Mouse (Mus musculus): ENCODE data around the gene Zap70. TPM values are rescaled to one million over a fixed set of nuclear protein-coding genes. Genes with fewer than 3 reads are reported as not detected.

Zap70 gene
- polyA plus RNA-seq, 1 experiment from 2014 or later, result 0.24 TPM

DNA sequence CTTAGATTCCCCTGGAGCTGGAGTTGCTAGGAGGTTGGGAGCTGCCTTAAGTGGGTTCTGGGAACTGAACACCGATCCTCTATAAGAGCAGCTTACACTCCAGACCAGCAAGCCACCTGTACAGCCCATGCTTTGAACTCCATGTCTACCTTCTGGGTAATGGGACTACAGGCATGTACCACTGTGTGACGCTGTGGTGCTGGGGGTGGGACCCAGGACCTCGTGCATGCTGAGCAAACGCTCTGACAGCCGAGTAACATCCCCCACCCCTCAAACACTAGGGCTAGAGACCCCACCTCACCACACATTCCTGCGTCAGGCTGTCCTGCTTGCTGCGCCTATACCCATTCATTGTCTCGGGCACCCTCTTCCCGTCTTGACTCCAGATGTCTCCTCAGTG, 3.0 kb upstream of the Zap70 start:
- H3K27ac ChIP-seq (replicated peaks), result no peak overlapping the region
- no peaks in the 10 kb centered on the region for H3K36me3 ChIP-seq (replicated peaks)
- 84% methylated on average over 9 of the region's 9 CpGs for WGBS
- H3K4me1 ChIP-seq, result no peaks in the 10 kb centered on the region; the same call in 1 of the 2 replicates
- no peaks in the 10 kb centered on the region for H3K27me3 ChIP-seq (replicated peaks; ENCODE audit: low read depth, poor library complexity, severe bottlenecking)
- H3K9me3 ChIP-seq, result no peaks in the 10 kb centered on the region
- no peak overlapping the region for H3K4me3 ChIP-seq
- no peak for DNase-seq (ENCODE audit: low spot score)

DNA sequence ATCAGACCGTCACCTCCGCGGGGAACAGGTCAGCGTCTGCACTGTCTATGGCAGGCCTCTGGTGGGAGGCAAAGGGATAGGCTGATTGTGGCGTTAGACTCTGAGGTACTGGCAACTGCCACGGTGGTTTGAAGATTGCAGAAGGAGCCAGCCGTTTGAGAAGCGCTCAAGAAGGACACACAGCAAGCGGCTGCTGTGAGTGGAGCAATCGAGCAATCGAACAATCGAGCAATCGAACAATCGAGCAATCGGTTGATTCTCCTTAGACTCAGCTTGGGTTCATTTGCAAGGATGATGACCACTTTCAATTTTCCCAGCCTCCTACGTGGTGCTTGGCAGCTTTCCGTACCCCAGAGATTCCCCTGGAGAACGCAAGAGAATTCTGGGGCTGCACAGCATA, 2.5 kb upstream of the Zap70 start:
- WGBS, result 89% methylated on average over 18 of the region's 18 CpGs
- DNase-seq (ENCODE audit: low spot score), result no peak
- Histone ChIP-seq H3K9me3 (no peaks in the 10 kb centered on the region), H3K27ac (replicated peaks) (no peak overlapping the region), H3K4me1 (no peaks in the 10 kb centered on the region; the same call in 1 of the 2 replicates), H3K27me3 (replicated peaks; ENCODE audit: low read depth, poor library complexity, severe bottlenecking) (no peaks in the 10 kb centered on the region), H3K4me3 (no peak overlapping the region), H3K36me3 (replicated peaks) (no peaks in the 10 kb centered on the region)

DNA sequence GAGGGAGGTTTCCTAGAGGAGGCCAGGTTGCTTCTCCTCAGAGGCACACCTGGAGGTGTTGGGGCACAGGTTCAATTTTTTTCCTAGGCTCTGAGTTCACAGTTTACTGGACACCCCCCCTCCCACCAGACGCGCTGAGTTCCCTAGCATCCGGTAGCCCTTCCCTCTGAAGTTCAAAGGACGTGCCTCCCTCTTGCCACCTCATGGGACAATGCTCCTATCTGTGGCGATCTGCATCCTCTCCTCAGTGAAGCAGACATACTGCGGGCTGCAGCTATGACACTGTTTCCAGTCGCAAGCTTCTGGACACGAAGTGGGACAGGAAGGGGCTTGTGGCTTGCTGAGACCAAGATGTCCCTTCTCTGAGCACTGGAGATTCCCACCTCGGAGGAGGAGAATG, 1.2 kb upstream of the Zap70 start:
- Histone ChIP-seq H3K9me3 (no peaks in the 10 kb centered on the region), H3K27me3 (replicated peaks; ENCODE audit: low read depth, poor library complexity, severe bottlenecking) (no peaks in the 10 kb centered on the region), H3K36me3 (replicated peaks) (no peaks in the 10 kb centered on the region), H3K4me3 (no peak overlapping the region), H3K27ac (replicated peaks) (no peak overlapping the region), H3K4me1 (no peaks in the 10 kb centered on the region; the same call in 1 of the 2 replicates)
- 84% methylated on average over 9 of the region's 9 CpGs for WGBS
- no peak for DNase-seq (ENCODE audit: low spot score)

DNA sequence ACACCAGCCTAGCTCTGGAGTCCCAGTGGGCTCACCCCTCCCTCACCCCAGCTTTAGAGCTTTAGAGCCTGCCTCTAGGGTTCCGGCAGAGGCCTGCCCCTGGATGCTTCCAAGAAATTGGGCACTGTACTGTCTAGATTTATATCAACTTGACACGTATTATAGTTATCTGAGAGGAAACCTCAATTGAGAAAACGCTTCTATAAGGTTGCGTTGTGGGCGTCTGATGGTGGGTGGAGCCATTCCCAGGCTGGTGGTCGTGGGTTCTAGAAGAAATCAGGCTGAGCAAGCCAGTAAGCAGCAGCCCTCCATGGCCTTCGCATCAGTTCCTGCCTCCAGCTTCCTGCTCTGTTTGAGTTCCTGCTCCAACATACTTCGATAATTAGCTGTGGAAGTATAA, 537 bp upstream of the Zap70 start:
- WGBS, result 92% methylated on average over 8 of the region's 8 CpGs
- Histone ChIP-seq H3K4me1 (no peaks in the 10 kb centered on the region; the same call in 1 of the 2 replicates), H3K36me3 (replicated peaks) (no peaks in the 10 kb centered on the region), H3K27ac (replicated peaks) (no peak overlapping the region), H3K27me3 (replicated peaks; ENCODE audit: low read depth, poor library complexity, severe bottlenecking) (no peaks in the 10 kb centered on the region), H3K9me3 (no peaks in the 10 kb centered on the region), H3K4me3 (no peak overlapping the region)
- DNase-seq (ENCODE audit: low spot score), result no peak

DNA sequence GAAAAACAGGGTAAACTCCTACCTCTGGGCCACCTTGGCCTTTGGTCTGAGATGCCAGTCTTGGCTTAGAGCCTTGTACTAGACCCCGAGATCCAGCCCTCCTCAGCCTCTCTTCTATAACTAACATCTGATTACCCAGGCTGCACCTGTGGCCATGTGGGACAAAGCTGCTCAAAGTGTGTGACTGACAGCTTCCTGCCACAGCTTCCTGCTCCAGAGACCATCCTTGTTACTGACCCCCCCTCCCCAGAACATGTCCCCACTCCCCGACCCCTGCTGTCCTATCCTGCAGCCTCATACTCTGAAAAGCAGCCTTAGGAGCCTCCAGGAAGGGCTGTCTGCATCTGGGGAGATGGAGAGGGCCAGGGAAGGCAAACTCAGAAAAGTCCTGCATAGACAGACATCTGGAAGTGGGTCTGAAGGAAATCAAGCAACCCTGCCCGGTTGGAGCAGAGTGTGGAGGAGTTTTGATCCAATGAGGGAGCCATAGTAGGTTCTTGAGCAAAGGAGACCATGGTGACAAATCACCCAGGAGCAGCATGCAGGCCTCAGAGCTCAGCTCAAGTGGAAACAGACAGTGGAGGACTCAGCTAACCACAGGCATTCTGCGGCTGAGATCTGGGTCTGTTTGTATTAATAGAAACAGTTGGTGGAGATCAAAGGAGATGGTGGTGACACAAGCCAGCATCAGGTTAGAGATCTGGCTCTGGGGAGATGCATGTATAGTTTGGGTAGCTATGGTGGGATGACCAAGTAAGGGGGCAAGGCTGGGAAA, 5.0 kb downstream of the Zap70 start:
- no peak for DNase-seq (ENCODE audit: low spot score)
- Histone ChIP-seq H3K4me1 (peaks cover 18% of the 10 kb centered on the region), H3K27ac (replicated peaks) (no peak overlapping the region), H3K9me3 (no peaks in the 10 kb centered on the region), H3K4me3 (no peak overlapping the region), H3K27me3 (replicated peaks; ENCODE audit: low read depth, poor library complexity, severe bottlenecking) (peaks cover 26% of the 10 kb centered on the region), H3K36me3 (replicated peaks) (no peaks in the 10 kb centered on the region)
- WGBS, result 62% methylated on average over 4 of the region's 4 CpGs

DNA sequence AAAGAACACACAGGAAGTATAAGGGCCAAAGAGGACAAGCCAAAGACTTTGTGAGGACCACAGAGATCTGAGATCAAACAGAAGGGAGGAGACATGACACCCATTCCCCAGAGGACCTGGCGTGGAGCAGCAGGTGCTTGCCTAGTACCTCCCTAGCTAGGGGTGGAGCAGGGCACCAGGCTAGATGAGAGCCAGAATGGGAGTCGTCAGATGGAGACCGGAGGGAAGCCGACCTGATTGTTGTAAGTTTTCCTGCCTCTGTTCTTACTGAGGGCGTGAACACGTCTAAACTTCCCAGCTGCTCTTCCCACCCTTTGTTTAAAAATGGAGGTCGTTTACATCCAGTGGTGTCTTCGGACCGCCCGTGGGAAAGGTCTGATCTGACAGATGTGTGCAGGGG, 5.7 kb downstream of the Zap70 start:
- Histone ChIP-seq H3K4me3 (no peak overlapping the region), H3K36me3 (replicated peaks) (no peaks in the 10 kb centered on the region), H3K27me3 (replicated peaks; ENCODE audit: low read depth, poor library complexity, severe bottlenecking) (peaks cover 33% of the 10 kb centered on the region), H3K27ac (replicated peaks) (no peak overlapping the region), H3K9me3 (no peaks in the 10 kb centered on the region), H3K4me1 (peaks cover 19% of the 10 kb centered on the region)
- DNase-seq (ENCODE audit: low spot score), result no peak
- 58% methylated on average over 10 of the region's 10 CpGs for WGBS

DNA sequence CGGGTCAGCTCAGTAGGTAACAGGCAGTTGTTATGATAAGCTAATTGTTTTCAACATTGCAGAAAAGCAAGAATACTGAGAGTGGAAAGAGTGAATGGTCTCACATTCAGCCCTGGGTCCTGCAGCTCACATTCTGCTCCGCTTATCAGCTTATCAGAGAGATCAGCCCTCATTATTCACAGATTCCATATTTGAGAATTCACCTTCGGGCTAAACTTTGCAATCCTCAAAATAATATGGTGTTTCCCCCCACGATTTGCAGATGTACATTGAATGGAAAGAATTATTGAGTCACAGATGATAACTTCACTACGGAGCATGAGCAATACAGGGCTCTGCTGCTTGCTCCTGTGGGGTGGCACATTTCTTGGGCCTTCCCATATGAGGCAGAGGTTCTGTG, 7.2 kb downstream of the Zap70 start:
- 80% methylated on average over 5 of the region's 5 CpGs for WGBS
- H3K27me3 ChIP-seq (replicated peaks; ENCODE audit: low read depth, poor library complexity, severe bottlenecking), result peaks cover 33% of the 10 kb centered on the region
- H3K4me3 ChIP-seq, result no peak overlapping the region
- no peak overlapping the region for H3K27ac ChIP-seq (replicated peaks)
- no peaks in the 10 kb centered on the region for H3K9me3 ChIP-seq
- no peaks in the 10 kb centered on the region for H3K36me3 ChIP-seq (replicated peaks)
- DNase-seq (ENCODE audit: low spot score), result no peak
- H3K4me1 ChIP-seq, result peaks cover 23% of the 10 kb centered on the region

DNA sequence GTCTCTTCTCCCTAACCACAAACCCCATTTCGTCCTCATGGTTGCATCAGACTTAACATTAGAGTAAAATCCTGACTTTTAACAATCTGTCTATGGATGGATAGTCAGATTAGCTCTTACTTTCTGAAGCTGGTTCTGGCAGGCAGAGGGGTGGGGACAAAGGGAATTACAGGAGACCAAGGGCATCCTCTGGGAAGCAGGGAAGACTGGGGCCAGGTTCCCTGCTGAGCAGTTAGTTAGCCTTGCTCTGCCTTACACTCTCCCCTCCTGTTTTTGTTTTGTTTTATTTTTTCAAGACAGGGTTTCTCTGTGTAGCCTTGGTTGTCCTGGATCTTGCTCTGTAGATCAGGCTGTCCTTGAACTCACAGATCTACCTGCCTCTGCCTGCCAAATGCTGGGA, 8.4 kb downstream of the Zap70 start:
- H3K36me3 ChIP-seq (replicated peaks), result no peaks in the 10 kb centered on the region
- 80% methylated on average over 1 of the region's 1 CpGs for WGBS
- no peak for DNase-seq (ENCODE audit: low spot score)
- no peak overlapping the region for H3K27ac ChIP-seq (replicated peaks)
- no peaks in the 10 kb centered on the region for H3K9me3 ChIP-seq
- peaks cover 33% of the 10 kb centered on the region for H3K27me3 ChIP-seq (replicated peaks; ENCODE audit: low read depth, poor library complexity, severe bottlenecking)
- peaks cover 23% of the 10 kb centered on the region for H3K4me1 ChIP-seq
- H3K4me3 ChIP-seq, result no peak overlapping the region

DNA sequence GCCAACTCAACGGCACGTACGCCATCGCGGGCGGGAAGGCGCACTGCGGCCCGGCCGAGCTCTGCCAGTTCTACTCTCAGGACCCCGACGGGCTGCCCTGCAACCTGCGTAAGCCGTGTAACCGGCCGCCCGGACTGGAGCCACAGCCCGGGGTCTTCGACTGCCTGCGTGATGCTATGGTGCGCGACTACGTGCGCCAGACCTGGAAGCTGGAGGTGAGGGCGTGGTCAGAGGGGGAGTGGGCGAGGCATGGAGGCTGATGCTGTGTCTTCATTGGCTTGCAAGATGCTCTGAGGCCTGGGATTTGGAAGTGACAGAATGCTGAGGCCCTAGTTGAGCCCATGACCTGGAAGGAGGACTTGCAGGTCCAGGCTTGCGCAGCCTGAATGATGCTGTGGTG, 9.4 kb downstream of the Zap70 start:
- Histone ChIP-seq H3K4me3 (peak overlapping the region; percentile 52), H3K27me3 (replicated peaks; ENCODE audit: low read depth, poor library complexity, severe bottlenecking) (peaks cover 33% of the 10 kb centered on the region), H3K9me3 (no peaks in the 10 kb centered on the region), H3K4me1 (peaks cover 23% of the 10 kb centered on the region), H3K27ac (replicated peaks) (peak overlapping the region; percentile 57), H3K36me3 (replicated peaks) (no peaks in the 10 kb centered on the region)
- peak; percentile 58 for DNase-seq (ENCODE audit: low spot score)
- WGBS, result 15% methylated on average over 27 of the region's 27 CpGs

DNA sequence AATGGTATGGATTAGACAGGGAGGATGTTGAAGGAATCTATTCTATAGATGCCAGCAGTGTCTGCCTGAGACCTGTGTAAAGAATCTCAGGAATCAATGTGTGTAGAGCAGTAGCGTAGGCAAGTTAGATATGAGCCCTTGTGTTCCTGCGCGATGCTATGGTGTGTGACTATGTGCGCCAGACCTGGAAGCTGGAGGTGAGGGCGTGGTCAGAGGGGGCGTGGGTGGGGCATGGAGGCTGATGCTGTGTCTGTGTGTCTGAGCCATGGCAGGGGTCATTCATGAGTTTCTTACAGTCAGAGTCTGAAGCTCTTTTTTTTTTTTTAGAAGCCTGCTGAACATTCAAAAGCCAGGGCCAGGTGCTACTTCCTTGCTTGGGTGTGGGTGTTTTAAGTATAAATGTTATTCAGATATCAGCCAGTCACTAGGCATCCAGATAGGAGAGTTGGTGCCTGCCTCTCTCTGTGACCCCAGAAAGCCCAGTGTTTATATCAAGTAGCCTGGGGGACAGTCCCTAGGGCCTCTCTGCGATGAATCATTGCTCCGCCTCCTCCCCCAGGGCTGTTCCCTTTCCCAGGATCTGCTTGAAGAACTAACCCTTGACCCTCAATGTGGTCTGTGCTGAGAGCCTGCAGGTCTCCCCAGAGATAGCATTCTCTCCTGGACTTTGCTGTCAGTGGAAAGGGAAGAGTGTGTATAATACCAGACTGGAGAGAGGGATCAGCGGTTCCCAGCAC, 10.8 kb downstream of the Zap70 start:
- H3K4me3 ChIP-seq, result no peak overlapping the region
- WGBS, result 85% methylated on average over 9 of the region's 9 CpGs
- H3K27ac ChIP-seq (replicated peaks), result no peak overlapping the region
- peaks cover 33% of the 10 kb centered on the region for H3K27me3 ChIP-seq (replicated peaks; ENCODE audit: low read depth, poor library complexity, severe bottlenecking)
- DNase-seq (ENCODE audit: low spot score), result no peak
- no peaks in the 10 kb centered on the region for H3K36me3 ChIP-seq (replicated peaks)
- peaks cover 15% of the 10 kb centered on the region for H3K4me1 ChIP-seq
- H3K9me3 ChIP-seq, result no peaks in the 10 kb centered on the region

DNA sequence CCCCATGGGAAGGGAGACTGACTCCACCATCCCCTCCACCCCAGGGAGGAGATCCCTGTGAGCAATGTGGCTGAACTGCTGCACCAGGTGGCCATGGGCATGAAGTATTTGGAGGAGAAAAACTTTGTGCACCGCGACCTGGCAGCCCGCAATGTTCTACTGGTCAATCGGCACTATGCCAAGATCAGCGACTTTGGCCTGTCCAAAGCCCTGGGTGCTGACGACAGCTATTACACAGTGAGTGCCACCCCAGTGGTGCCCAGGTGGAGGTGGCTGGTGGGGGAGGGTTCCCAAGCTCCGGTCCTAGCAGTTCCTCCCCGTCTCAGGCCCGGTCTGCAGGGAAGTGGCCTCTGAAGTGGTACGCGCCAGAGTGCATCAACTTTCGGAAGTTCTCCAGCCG, 19.2 kb downstream of the Zap70 start:
- Histone ChIP-seq H3K4me3 (no peak overlapping the region), H3K9me3 (no peaks in the 10 kb centered on the region), H3K4me1 (peaks cover 11% of the 10 kb centered on the region), H3K36me3 (replicated peaks) (no peaks in the 10 kb centered on the region), H3K27me3 (replicated peaks; ENCODE audit: low read depth, poor library complexity, severe bottlenecking) (peaks cover 16% of the 10 kb centered on the region; the same call in 1 of the 2 replicates), H3K27ac (replicated peaks) (no peak overlapping the region)
- WGBS, result 91% methylated on average over 13 of the region's 13 CpGs
- DNase-seq (ENCODE audit: low spot score), result no peak

DNA sequence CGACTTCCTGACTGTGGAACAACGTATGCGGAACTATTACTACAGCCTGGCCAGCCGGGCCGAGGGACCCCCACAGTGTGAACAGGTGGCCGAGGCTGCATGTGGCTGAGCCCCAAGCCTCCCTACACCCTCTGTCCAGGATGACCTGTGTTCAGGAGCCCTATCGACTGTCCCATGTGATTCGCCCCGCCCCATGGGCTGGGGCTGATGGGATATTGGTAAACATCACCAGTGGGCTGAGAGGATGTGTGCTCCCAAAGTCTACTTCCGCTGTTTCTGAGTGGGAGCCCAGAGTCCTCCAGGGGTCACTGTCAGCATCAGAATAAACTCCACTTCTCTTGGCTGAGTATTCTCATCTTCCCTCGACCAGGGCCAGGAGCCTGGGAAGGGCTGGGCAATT, 20.9 kb downstream of the Zap70 start:
- WGBS, result 84% methylated on average over 11 of the region's 11 CpGs
- Histone ChIP-seq H3K4me3 (no peak overlapping the region), H3K9me3 (no peaks in the 10 kb centered on the region), H3K27me3 (replicated peaks; ENCODE audit: low read depth, poor library complexity, severe bottlenecking) (peaks cover 18% of the 10 kb centered on the region; the same call in 1 of the 2 replicates), H3K36me3 (replicated peaks) (no peaks in the 10 kb centered on the region), H3K4me1 (peaks cover 12% of the 10 kb centered on the region), H3K27ac (replicated peaks) (no peak overlapping the region)
- no peak for DNase-seq (ENCODE audit: low spot score)
